Mouse (Mus musculus): ENCODE measurements at regions not wholly inside any gene's neighbourhood (a gene's known extent, or its start where the extent isn't known, plus 50 kb on each side); places are given as distances from the start of the nearest gene placed in this dataset.

DNA sequence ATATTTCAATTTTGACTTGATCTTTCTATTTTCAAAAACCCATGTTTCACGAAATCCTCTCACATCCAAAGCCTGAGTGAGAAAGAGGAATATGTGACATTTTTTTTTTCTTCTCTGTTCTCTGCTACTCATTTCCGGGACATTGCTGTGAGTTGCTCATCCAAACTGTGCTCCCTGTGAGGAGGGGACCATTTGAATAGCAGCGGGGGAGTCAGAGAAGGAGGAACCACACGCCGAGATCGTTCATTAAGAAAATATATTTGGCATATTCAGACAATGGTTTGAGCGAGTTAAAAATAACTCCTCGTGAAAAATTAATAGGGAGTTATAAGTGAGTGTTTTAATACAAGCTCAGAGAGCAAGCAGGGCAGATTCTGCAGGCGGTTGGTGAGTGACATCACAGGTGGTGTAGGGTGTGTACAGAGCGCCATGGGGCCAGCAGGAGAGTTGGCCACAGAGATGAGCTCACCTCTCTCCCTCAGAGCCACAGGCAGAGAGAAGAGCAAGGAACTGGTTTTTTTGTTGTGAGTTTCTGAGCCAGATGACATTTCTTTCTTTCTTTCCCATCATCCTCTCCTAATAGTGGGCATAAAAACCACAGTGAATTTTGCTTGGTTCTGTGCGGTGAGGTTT lies 54.4 kb upstream of the Calcoco1 start:
- no peak for DNase-seq (ENCODE audit: low spot score)
- H3K36me3 ChIP-seq (ENCODE audit: control insufficient read depth, insufficient read depth, low read length): no peaks in the 10 kb centered on the region
- H3K9me3 ChIP-seq (ENCODE audit: control insufficient read depth, low read length): no peaks in the 10 kb centered on the region
- WGBS: 42% methylated on average over 11 of the region's 11 CpGs
- no peak overlapping the region for H3K9ac ChIP-seq (ENCODE audit: low read depth, low read length)
- H3K4me2 ChIP-seq (ENCODE audit: low read depth, low read length): no peak overlapping the region
- no peak overlapping the region for H3K4me3 ChIP-seq (ENCODE audit: low read depth, low read length)
- H3K27me3 ChIP-seq (replicated peaks; ENCODE audit: control insufficient read depth, insufficient read depth, low read length): peaks cover 8% of the 10 kb centered on the region; the same call in 1 of the 2 replicates
- ATAC-seq (ENCODE audit: low read depth): no peak
- no peaks in the 10 kb centered on the region for H3K4me1 ChIP-seq (ENCODE audit: control insufficient read depth, insufficient read depth, low read length)
- H3K27ac ChIP-seq (replicated peaks; ENCODE audit: low read depth, low read length): no peak overlapping the region

- no peak overlapping the region for H3K27ac ChIP-seq (replicated peaks; ENCODE audit: low read depth, low read length)
- H3K4me1 ChIP-seq (ENCODE audit: control insufficient read depth, insufficient read depth, low read length): no peaks in the 10 kb centered on the region
- no peak overlapping the region for H3K9ac ChIP-seq (ENCODE audit: low read depth, low read length)
- DNase-seq (ENCODE audit: low spot score): no peak
- no peak for ATAC-seq (ENCODE audit: low read depth)
- H3K4me3 ChIP-seq (ENCODE audit: low read depth, low read length): no peak overlapping the region
- H3K9me3 ChIP-seq (ENCODE audit: control insufficient read depth, low read length): no peaks in the 10 kb centered on the region
- H3K4me2 ChIP-seq (ENCODE audit: low read depth, low read length): no peak overlapping the region
- 85% methylated on average over 6 of the region's 6 CpGs for WGBS
- H3K27me3 ChIP-seq (replicated peaks; ENCODE audit: control insufficient read depth, insufficient read depth, low read length): peaks cover 3% of the 10 kb centered on the region; the same call in 1 of the 2 replicates
- no peaks in the 10 kb centered on the region for H3K36me3 ChIP-seq (ENCODE audit: control insufficient read depth, insufficient read depth, low read length)
Measured at GRCm38 (mm10) chr15:102780626-102781025, 58.6 kb upstream of the Calcoco1 start.

DNA sequence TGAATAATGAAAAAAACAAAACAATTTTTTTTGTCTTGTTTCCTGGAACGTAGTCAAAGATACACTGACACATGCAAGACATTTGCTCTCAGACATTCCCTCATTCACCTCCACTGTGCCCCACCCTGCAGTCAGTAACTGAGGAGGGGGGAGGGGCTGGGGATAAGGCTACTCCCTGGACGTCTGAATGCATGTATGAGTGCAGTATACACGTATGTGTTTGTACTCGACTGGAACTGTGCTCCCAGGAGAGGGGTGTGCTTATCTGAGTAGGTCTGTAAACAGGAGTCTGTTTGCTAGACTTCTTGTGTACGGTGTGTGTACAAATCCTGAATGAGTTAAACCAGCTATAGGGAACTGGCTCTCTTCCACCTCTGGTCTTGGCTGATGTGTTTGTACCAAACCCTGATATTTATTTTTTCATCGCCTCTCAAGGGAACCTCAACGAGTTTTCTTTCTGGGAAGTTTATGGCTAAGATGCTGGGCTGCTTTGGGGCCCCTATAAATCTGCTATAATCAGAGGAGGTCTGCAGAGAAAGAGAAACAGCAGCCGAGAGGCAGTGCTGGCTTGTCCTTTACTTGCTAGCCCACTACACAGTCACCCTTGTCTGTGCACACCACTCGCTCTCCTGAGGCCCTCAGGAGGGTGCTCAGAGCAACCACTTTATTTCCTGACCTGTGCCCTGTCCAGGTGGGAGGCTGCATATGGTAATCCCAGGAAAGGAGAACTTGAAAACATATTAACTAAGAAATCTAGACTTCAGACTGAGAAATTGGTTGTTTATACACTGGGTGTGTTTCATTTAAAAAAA lies 61.2 kb upstream of the Calcoco1 start:
- peaks cover 18% of the 10 kb centered on the region; the same call in 1 of the 2 replicates for H3K27me3 ChIP-seq (replicated peaks; ENCODE audit: control insufficient read depth, insufficient read depth, low read length)
- H3K9me3 ChIP-seq (ENCODE audit: control insufficient read depth, low read length): no peaks in the 10 kb centered on the region
- H3K4me1 ChIP-seq (ENCODE audit: control insufficient read depth, insufficient read depth, low read length): no peaks in the 10 kb centered on the region
- peak; percentile 14 for DNase-seq (ENCODE audit: low spot score)
- no peak overlapping the region for H3K27ac ChIP-seq (replicated peaks; ENCODE audit: low read depth, low read length)
- H3K36me3 ChIP-seq (ENCODE audit: control insufficient read depth, insufficient read depth, low read length): no peaks in the 10 kb centered on the region
- H3K4me3 ChIP-seq (ENCODE audit: low read depth, low read length): no peak overlapping the region
- 42% methylated on average over 9 of the region's 9 CpGs for WGBS
- no peak overlapping the region for H3K9ac ChIP-seq (ENCODE audit: low read depth, low read length)
- H3K4me2 ChIP-seq (ENCODE audit: low read depth, low read length): no peak overlapping the region
- ATAC-seq (ENCODE audit: low read depth): no peak

- Histone ChIP-seq H3K27me3 (replicated peaks; ENCODE audit: control insufficient read depth, insufficient read depth, low read length) (peaks cover 27% of the 10 kb centered on the region), H3K27ac (replicated peaks; ENCODE audit: low read depth, low read length) (no peak overlapping the region), H3K4me2 (ENCODE audit: low read depth, low read length) (no peak overlapping the region), H3K4me1 (ENCODE audit: control insufficient read depth, insufficient read depth, low read length) (no peaks in the 10 kb centered on the region), H3K9me3 (ENCODE audit: control insufficient read depth, low read length) (no peaks in the 10 kb centered on the region), H3K9ac (ENCODE audit: low read depth, low read length) (no peak overlapping the region), H3K36me3 (ENCODE audit: control insufficient read depth, insufficient read depth, low read length) (no peaks in the 10 kb centered on the region), H3K4me3 (ENCODE audit: low read depth, low read length) (no peak overlapping the region)
- ATAC-seq (ENCODE audit: low read depth) (no peak), DNase-seq (ENCODE audit: low spot score) (peak; percentile 60)
- WGBS: 32% methylated on average over 10 of the region's 10 CpGs
Measured at GRCm38 (mm10) chr15:102785055-102785820, 63.3 kb upstream of the Calcoco1 start.

DNA sequence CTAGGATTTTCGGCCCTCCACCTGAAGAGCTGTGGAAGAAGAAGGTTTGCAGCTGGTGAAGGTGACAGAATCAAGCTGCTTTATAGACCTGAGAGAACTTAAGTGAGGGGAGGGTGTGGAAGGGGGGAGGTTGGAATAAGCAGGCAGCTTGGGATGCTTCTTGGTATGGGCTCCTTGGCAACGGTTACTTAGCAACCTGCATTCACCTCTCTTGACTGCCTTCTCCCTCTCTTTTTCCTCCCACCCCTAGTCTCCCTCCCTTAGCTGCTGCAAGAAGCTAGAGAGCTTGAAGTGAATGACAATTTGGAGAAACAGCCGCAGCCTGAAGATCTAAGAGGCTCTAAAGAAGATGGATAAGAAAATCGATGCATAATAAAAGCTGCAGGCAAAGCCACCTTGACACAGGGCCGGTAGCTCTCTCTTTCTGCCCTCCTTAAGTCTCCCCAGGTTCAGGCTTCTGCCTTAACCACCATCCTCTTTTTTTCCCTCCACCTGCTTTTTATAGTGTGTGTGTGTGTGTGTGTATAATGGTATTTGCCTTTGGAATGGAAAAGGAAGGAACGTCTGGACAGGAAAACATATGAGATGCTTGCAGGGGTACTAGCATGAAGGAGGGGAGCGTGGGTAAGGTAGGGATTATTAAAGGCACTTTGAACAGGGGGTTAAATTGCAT lies 67.0 kb upstream of the Calcoco1 start:
- 40% methylated on average over 7 of the region's 7 CpGs for WGBS
- H3K36me3 ChIP-seq (ENCODE audit: control insufficient read depth, insufficient read depth, low read length): no peaks in the 10 kb centered on the region
- H3K27me3 ChIP-seq (replicated peaks; ENCODE audit: control insufficient read depth, insufficient read depth, low read length): peaks cover 27% of the 10 kb centered on the region
- no peak overlapping the region for H3K27ac ChIP-seq (replicated peaks; ENCODE audit: low read depth, low read length)
- H3K9ac ChIP-seq (ENCODE audit: low read depth, low read length): no peak overlapping the region
- H3K4me1 ChIP-seq (ENCODE audit: control insufficient read depth, insufficient read depth, low read length): no peaks in the 10 kb centered on the region
- H3K4me2 ChIP-seq (ENCODE audit: low read depth, low read length): no peak overlapping the region
- no peak overlapping the region for H3K4me3 ChIP-seq (ENCODE audit: low read depth, low read length)
- DNase-seq (ENCODE audit: low spot score) (peak; percentile 13), ATAC-seq (ENCODE audit: low read depth) (no peak; the same call in 1 of the 2 replicates)
- H3K9me3 ChIP-seq (ENCODE audit: control insufficient read depth, low read length): no peaks in the 10 kb centered on the region

- no peak overlapping the region for H3K27ac ChIP-seq (replicated peaks; ENCODE audit: low read depth, low read length)
- H3K9ac ChIP-seq (ENCODE audit: low read depth, low read length): no peak overlapping the region
- 63% methylated on average over 5 of the region's 5 CpGs for WGBS
- H3K4me2 ChIP-seq (ENCODE audit: low read depth, low read length): no peak overlapping the region
- no peaks in the 10 kb centered on the region for H3K9me3 ChIP-seq (ENCODE audit: control insufficient read depth, low read length)
- H3K27me3 ChIP-seq (replicated peaks; ENCODE audit: control insufficient read depth, insufficient read depth, low read length): peaks cover 6% of the 10 kb centered on the region
- no peaks in the 10 kb centered on the region for H3K36me3 ChIP-seq (ENCODE audit: control insufficient read depth, insufficient read depth, low read length)
- ATAC-seq (ENCODE audit: low read depth) (no peak), DNase-seq (ENCODE audit: low spot score) (no peak)
- no peak overlapping the region for H3K4me3 ChIP-seq (ENCODE audit: low read depth, low read length)
- H3K4me1 ChIP-seq (ENCODE audit: control insufficient read depth, insufficient read depth, low read length): no peaks in the 10 kb centered on the region
Measured at GRCm38 (mm10) chr15:102797020-102797618, 75.1 kb upstream of the Calcoco1 start.

- H3K4me1 ChIP-seq (ENCODE audit: control insufficient read depth, insufficient read depth, low read length): no peaks in the 10 kb centered on the region
- no peak overlapping the region for H3K27ac ChIP-seq (replicated peaks; ENCODE audit: low read depth, low read length)
- no peak overlapping the region for H3K4me2 ChIP-seq (ENCODE audit: low read depth, low read length)
- WGBS: 62% methylated on average over 4 of the region's 4 CpGs
- H3K36me3 ChIP-seq (ENCODE audit: control insufficient read depth, insufficient read depth, low read length): no peaks in the 10 kb centered on the region
- H3K9me3 ChIP-seq (ENCODE audit: control insufficient read depth, low read length): no peaks in the 10 kb centered on the region
- H3K9ac ChIP-seq (ENCODE audit: low read depth, low read length): no peak overlapping the region
- H3K27me3 ChIP-seq (replicated peaks; ENCODE audit: control insufficient read depth, insufficient read depth, low read length): peaks cover 6% of the 10 kb centered on the region
- no peak overlapping the region for H3K4me3 ChIP-seq (ENCODE audit: low read depth, low read length)
- peak; percentile 46 for DNase-seq (ENCODE audit: low spot score)
- peak; percentile 33; the same call in 1 of the 2 replicates for ATAC-seq (ENCODE audit: low read depth)
Measured at GRCm38 (mm10) chr15:102800049-102800448, 78.1 kb upstream of the Calcoco1 start.

DNA sequence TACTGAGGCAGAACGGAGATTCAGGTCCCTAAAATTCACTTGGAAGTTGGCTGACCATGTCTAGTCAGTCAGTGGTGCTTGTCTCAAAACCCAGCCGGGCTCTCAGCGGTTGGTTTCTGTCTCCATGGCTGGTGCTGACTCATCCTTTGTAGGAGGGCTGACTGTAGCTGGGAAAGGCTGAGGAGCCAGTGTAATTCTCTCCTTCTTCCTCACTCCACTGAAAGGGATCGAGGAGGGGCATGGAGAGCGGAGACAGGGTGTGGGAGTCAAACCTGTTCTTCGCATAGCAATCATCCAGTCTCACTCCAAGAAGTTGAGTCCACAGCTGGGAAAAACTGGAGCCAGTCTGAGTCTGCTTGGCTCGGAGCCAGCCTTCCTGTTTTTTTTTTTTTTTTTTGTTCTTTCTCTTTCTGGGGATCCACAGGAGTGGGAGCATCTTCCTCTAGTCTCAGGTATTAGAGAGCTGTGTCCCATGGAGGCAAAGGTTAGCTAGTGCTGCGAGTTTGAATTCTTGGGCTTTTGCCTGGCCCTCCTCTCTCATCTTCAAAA lies 80.4 kb upstream of the Calcoco1 start:
- DNase-seq (ENCODE audit: low spot score) (peak; percentile 33), ATAC-seq (ENCODE audit: low read depth) (no peak)
- H3K27ac ChIP-seq (replicated peaks; ENCODE audit: low read depth, low read length): no peak overlapping the region
- no peaks in the 10 kb centered on the region for H3K4me1 ChIP-seq (ENCODE audit: control insufficient read depth, insufficient read depth, low read length)
- no peaks in the 10 kb centered on the region for H3K9me3 ChIP-seq (ENCODE audit: control insufficient read depth, low read length)
- no peaks in the 10 kb centered on the region for H3K36me3 ChIP-seq (ENCODE audit: control insufficient read depth, insufficient read depth, low read length)
- H3K27me3 ChIP-seq (replicated peaks; ENCODE audit: control insufficient read depth, insufficient read depth, low read length): peaks cover 11% of the 10 kb centered on the region
- no peak overlapping the region for H3K4me2 ChIP-seq (ENCODE audit: low read depth, low read length)
- no peak overlapping the region for H3K9ac ChIP-seq (ENCODE audit: low read depth, low read length)
- no peak overlapping the region for H3K4me3 ChIP-seq (ENCODE audit: low read depth, low read length)
- 61% methylated on average over 8 of the region's 8 CpGs for WGBS

Data from embryonic facial prominence, embryonic 14.5 days (tissue).